Mouse (Mus musculus) layer of hippocampus, adult 18-20 months (tissue): ENCODE measurements at regions not wholly inside any gene's neighbourhood (a gene's known extent, or its start where the extent isn't known, plus 50 kb on each side); places are given as distances from the start of the nearest gene placed in this dataset.
A peak's percentile ranks its signal among the peaks of the same experiment; 100 is the strongest.

Source experiments
- DNase-seq, 2 experiments: peaks; one replicate each; pipeline ENCODE4 v3.0.0; 2022; ENCODE audit warnings: low spot score in 2 of 2

DNA sequence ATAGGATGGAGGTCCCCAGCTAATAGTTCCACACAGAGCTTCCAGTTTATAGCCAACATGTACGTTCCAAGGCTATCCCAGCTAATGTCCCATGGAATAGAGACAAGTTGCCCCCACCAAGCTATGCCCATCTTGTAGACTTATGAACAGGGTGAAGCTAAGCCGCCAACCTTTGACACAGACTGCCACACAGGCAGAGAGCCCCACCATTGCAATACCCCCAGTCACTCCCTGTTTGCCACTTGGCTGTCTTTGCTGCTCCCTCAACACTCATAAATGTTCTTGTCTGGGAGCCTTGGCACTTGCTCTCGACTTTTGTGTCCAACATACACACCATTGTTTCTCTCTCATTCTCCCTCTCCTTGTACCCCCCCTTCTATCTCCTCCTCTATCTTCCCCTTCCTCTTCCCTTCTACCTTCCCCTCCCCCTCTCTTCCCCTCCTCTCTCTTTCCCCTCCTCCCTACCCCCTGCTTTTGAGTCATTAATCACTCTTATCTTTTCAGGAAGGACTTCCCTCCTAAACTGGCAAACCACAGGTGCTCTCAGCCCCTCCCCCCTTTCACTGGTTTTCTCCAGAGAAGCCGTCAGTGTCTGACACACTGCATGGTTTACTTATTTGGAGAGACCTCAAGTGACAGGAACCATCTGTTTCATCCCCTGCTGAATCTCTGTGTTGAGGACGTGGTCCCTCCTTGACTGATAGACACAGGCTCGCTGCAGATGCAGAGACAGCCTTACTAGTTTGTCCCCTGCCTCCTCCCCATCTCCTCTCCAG is 148.2 kb downstream of the Kdr start:
- DNase-seq: no peak

DNA sequence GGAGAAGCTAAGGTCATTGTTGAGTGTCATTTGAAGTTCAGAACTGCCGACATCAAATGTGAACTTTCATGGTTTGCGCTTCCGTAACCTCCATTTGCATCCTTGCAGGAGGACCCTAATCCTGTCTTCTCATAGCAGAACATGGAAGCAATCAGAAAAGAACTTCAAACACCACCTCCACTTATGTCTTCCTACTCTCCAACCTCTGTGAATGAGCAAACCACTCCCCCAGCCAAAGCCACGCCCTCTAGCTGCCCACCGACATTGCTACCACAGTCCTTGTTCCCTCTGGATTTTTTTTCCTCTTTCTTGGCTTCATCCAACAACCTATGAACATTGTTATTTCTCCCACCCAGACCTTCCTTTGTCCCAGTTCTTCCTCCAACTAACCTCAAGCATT is 149.9 kb downstream of the Kdr start:
- DNase-seq: no peak

DNA sequence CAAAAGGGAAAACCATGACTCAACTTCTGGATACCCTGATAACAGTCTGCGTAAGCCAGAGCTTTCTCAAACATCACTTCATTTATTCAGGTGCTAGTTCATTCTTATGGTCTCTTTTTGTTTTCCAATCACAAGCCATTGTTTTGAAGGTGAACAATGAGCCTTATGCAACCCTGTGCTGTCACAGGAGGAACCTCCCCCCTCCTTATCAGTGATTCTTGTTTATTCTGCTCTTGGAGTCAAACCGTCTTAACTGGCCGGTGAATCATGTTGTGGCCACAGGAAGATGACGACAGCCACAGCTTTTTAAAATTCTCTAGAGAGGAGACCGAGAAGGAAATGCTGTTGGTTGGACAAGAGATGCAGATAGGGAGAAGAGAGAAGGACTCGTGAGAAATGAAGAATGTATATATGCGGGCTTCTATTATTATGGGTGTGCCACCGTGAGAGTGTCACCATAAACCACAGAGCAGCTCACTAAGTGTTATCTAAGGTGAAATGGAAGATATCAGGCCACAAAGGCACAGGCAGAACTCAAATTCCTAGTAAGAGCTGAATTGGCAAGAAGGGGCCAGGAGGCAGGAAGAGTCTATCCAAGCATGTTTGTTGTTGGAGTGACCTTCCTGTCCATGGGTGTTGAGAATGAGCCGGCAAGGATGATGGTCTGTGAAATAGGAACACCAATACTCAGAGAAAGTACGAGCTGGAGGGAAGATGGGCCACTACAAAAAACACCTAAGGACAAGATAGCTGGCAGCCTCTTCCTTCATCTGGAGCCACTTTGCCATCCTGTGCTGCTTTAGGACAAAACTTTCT is 151.8 kb downstream of the Kdr start:
- no peak for DNase-seq

DNA sequence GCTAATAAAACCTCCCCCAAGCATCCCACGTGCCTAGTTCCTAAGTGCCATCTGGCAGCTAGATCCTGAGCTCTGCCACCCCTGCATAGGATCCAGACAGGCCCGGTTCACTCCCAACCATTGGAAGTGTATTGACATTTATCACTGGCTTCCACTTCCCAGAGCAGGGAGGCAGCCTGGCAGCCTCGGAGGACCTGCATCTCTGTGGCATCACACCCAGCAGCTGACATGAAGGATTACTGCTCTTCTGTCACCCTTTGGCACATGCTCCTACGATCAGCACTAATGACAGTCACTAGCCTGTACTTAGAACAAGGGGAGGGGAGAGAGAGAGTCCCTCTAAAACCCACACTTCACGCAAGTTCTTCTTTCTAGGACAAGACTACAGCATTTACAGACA is 152.7 kb downstream of the Kdr start:
- no peak for DNase-seq

DNA sequence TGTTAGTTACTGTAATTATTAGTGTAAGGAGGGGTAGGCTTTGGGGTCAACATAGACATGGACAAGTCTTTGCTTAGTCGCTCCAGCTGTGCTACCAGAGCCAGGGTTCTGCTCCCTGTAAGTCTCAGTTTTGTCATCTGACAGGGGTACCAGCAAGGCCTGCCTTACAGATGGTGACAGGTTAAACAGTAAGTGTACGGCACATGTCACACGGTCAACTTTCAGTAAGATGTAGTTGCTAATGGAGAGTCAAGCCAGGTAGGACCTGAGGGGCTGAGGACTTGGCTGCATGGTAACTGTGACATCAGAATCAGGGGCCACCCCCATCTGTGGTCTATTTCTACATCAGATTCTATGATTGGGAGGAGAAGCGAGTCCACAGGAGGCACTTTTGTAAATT is 153.6 kb downstream of the Kdr start:
- no peak for DNase-seq

DNA sequence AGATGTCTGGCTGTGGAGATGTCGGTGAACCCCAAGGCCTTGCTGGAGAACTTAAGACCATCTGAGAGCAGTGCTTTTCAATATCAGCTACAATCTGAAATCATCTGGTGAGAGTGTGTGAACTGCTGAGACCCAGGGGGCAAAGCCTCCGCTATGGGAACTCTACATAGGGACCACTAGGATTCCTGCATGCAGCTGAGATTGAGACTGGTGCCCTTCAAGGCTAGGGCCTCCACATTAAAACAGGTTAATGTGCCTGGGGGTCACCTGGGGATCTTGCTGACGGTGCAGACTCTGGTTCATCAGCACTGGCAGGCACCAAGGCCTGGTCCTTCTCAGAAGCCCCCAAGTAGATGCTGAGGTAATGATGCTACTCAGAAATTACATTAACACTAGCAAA is 154.6 kb downstream of the Kdr start:
- no peak for DNase-seq

DNA sequence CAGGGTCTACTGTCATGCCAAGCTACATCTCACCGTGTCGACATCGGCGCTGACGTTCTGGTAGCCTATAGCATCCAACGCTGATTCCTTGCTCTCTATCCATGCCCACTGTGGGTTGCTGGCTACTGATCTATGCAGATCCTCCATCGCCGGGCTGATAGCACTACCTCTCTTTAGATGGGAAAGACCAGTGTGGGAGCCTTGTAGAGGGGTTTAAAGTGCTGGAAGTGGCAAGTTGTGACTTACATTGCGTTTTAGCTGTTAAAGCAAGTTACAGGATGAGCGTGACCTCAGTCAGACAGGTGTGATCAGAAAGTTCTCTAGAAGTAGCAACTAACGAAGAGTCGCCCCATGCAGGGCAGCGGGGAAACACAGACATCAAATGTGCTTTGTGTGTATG is 160.9 kb downstream of the Kdr start:
- no peak for DNase-seq

DNA sequence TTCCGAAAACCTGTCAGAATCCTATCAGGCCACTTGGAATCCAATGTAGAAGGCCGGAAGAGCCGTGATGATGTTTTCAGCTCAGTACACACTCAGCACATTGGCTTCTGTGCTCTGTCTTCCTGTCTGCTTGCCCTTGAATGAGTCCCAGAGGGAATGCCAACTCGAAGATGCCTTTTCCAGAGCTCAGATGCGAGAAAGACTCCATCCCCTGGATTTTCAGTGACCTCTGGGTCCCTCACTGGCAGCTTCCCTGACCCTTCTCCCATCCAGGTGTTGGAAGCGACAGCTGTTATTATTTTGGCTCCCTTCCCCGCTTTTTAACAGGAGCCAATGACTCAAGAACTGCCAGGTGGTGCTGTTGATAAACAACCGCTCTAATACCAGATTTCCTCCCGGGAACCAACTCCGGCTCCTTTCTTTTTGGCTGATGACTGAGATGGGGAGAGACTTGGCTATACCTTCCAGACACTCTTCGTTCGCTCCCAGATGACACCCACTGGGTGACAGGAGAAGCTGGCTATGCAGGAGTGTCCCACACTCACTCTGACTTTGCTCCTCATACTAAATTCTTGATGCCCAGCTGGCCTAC is 163.8 kb downstream of the Kdr start:
- peak in 1 of 2 experiments; percentile 5 for DNase-seq

DNA sequence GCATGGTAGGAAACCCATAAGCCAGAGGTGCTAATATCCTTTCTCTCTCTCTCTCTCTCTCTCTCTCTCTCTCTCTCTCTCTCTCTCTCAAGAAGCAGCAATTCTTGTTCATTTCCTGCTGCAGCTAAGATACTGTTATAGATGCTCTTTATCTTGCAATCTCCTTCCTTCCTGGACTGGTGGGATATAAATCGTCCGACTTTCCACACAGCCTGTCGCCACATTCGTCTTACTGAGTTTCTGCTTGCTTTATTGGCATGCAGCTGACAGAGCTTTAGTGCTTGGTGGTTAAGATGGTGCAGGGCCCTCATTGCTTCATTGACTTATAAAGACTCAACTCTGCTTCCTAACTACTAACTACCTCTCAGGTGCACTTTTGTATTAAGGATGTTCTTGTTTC is 165.6 kb downstream of the Kdr start:
- DNase-seq: no peak

DNA sequence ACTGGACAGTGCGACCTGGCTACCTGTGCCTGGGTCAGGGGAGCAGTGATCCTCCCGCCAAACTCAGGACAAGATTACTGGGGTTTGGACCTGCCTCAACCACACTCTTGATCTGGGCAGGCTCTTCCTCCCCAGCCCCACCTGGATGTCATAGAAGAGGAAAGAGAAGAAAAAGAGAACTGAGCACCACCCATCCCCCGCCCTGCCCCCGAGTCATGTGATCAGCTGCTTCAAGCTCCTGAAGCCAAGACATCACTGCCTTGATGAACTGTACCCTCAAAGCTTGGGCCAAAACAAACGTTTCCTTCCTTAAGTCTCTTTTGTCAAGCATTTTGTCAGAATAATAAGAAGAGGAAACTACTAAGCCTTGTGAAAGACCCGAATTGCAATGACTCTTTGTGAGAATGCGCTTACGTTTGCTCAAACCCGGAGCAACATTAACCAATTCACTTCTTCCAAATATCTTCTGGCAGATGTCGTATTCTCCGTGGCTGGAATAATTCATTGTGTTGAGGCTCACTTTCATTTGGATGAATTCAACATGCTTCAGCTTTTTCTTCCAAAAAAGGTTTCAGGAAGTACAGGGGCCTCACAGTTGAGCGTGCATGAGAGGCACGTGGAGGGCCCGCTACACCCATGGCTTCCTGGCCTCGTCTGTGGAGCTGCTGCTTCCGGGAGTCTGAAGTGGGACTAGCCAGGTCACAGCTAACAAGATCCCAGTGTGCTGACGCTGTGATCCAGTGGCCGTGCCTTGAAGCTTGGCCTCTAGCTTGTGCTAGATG is 169.5 kb downstream of the Kdr start:
- no peak for DNase-seq

DNA sequence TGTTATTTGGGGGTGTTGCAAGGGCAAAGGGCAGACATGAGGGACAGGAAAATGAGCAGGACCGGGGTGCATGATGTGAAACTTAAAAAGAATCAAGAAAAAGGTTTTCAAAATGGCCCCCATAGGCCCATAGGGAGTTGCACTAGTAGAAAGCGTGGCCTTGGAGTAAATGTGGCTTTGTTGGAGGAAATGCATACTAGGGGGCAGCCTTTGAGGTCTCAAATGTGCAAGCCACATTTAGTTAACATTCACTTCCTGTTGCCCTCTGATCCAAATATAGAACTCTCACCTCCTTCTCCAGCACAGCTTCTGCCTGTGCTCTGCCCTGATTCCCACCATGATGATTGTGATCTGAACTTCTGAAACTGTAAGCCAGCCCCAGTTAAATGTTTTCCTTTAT is 173.2 kb downstream of the Kdr start:
- DNase-seq: no peak

DNA sequence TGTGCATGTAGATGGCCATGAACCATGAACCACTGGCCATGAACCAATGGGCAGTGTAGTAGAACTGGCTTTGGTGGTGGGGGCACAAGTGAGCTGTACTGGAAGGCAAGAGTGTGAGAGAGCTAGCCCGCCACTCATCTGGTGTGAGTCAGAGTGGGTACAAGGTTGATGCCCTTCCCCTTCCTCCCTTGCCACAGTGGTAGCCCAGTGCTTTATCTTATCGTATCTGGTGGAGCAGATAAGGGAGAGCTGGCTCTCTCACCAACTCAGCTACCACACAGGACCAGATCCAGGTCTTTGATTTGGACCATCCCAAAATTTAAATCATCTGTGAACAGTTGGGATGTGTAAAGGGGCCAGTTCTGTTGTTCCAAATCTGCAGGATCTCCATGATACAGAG is 173.9 kb downstream of the Kdr start:
- no peak for DNase-seq

DNA sequence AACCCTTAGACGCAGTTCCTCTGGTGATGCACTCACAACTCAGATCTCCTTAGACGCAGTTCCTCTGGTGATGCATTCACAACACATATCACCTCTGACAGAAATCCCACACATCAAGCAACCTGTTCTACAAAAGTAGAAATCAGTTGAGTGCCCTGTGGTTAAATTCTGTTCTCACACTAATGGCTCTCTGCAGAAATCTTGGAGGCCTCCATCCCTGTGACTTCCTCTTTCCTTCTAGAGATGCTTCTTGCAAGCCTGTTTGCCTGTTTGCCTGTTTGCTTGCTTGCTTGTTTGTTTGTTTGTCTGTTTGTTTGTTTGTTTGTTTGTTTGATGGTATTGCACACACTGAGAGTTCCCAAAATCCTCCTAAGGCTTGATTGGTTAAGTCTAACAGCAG is 175.2 kb downstream of the Kdr start:
- no peak for DNase-seq

DNA sequence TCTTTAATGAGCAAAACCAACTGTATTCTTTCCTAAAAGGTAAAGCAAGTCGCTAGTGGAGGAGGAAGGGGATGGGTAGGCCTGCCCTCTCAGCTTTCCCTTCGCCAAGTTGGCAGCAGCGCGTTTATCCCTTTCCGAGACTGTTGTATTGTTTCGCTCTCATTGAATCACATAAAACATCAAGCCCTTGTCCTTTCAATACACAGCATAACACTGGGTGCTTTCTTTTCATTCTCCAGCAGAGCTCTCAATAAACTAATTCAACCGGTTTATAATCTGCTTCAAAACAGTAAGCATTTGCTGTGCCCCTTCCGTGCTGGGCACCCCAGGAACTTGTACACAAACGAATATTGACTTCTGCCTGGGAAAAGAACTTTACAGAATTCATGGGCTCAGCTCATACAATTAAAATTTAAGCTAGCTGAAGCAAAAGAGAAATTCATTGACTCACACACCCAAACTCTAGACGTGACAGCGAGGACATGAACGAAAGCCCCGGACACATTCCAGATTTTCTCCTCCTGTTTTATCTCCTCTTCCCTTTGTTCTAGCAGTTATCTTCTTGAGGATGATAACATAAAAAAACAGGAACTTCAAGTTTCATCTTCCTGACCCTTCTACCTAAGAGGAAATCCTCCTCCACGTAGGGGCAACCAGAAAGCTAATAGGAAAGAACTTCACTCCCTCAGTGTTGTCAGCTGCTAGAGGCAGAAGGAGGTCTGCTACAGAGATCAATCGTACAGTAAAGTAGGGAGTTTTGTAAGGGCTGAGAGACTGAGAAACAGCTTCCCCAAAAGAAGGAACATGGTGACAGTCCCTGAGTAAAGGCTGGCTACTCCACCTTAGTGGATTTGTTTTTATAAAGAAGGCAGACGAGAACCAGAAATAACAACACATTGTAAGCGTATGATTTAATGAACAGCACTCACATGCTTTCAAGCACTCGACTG is 177.9 kb downstream of the Kdr start:
- DNase-seq: no peak

DNA sequence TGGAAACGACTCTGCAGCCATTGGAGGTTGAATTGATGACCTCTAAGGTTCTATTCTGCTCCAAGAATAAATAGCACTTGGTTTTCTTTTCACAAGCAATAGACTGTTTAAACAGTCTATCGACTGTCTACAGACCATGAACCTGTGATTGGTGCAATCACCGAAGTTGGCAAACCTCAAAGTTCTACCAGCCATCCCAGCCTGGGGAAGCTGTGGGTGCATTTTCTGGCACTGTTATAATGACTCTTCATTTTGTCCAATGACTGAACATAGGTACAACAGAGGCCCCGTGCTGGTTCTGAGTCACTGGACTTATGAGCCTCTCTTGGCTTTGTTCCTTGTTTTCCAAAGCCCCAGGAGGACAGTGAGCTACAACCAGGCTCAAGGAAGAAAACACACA is 178.6 kb downstream of the Kdr start:
- no peak for DNase-seq

DNA sequence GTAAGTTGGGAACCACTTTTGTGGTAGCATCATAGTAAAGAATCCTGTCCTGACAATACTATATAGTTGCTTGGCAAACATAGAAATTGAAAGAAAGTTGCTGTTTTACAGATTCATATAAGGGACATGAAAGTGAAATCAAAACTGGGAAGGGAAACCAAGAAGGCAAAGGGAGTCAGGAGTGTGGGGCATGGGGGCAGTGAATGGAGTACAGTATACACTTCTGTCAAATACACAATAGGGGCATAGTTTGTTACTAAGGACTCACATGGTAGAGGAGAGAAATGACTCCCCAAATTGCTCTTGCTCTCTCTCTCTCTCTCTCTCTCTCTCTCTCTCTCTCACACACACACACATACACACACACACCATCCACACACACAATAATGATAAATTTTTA is 185.1 kb downstream of the Kdr start:
- no peak for DNase-seq

DNA sequence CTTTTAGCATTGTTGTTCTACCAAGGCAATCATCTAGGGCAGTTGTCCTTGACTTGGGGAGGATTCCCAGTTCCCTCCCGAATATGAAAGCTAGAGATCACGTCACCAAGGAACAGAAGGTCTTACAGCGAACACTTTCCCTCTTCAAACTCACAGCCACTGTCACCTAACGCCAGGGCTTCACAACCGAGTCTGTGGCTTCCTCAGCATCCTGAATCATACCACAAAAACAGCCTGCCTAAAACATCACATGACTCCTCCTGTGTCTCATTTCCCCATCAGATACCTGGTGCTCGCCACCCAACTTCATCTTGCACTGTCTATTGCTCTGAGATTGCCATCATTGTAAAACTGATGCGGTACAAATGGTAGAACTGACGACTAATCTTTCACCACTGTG is 186.5 kb downstream of the Kdr start:
- DNase-seq: no peak

DNA sequence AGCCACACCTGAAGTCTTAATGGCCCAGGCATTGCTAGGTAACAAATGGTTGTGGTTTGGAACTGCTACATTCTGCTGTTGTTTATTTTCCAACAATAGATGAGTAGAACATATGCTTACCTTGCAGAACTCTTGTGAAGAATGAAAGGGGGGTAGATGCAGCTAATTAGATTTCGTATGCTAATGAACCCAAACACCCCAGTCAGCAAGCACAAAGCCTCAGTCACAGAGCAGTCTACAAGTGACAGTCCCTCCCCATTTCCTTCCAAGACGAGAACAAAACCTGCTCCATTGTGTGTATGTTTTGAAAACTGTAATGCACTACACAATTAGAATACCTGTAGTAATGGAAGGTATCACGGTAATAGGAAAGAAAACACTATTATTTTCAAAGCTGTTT is 190.2 kb downstream of the Kdr start:
- DNase-seq: no peak

DNA sequence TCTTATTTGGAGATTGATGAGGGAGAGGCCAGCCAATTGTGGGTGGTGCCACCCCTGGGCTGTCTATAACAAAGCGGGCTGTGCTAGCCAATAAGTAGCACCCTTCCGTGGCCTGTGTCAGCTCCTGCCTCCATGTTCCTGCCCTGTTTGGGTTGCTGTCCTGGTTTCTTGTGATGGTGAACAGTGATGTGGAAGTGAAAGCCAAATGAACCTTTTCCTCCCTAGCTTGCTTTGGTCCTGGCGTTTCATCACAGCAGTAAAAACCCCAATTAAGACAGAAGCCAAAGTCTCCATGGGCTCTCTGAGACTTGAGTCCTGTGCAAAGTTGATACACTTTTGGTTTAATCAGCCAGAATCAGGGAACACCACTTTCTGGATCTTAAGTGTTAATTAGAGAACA is 192.1 kb downstream of the Kdr start:
- no peak for DNase-seq

DNA sequence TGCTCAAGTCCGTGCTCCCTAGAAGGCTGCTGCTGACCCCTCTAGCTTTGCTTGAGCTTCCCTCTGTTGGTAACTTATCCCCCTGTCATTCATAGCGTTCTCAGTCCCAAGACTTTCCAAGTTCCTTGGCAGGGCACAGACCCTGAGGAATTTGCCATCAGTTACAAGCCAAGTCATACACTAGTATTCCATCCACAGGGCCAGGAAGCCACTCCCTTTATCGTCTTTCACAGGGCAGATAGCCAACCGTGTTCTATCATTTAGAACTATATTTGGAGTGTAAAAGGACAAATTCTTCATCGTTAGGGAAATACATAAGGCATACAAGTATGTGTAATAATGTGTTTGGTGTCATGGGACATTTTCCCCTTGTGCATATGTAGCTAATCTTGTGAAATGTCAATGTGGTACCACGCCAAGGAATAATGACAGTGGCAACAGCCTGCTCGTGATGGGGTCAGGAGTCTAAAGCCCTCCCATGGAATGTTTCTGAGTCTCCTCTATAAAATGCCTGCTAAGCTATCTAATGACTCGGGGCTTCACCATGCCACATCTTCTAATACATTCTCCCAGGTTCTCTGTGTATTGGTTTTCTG is 193.2 kb downstream of the Kdr start:
- no peak for DNase-seq
